In genomic region chr15:77841361-77842046, GRCm38 (mm10) we compare ENCODE assay signal across 8 mouse cellular contexts. TPM values are rescaled to one million over a fixed set of nuclear protein-coding genes. Genes with fewer than 3 reads are reported as not detected.
DNase-seq lines count a peak whose midpoint lies in the region; ATAC-seq and TF ChIP-seq lines count a peak whose summit lies in the region.

No protein-coding gene starts in this region.

- H3K4me2 ChIP-seq in heart, embryonic 12.5 days, result peak overlapping the region; percentile 94
- peak overlapping the region; percentile 74 for H3K4me2 ChIP-seq in kidney, embryonic 15.5 days
- peak overlapping the region; percentile 88 for H3K4me2 ChIP-seq in liver, embryonic 14.5 days (ENCODE audit: low read depth)

- no peak; the same call in 1 of the 2 replicates for TF ChIP-seq EP300 in liver, embryonic 14.5 days (IDR thresholded peaks at IDR 0.05; ENCODE audit: low read depth)

- ATAC-seq in erythroblast, adult 5-6 weeks (replicated peaks; ENCODE audit: low FRiP score, poor library complexity, severe bottlenecking), result peak; percentile 24
- peak; percentile 23 for ATAC-seq in heart, embryonic 12.5 days (ENCODE audit: insufficient number of reproducible peaks, low FRiP score)
- ATAC-seq in kidney, embryonic 15.5 days (replicated peaks; ENCODE audit: low FRiP score), result peak; percentile 30; the same call in 1 of the 2 replicates
- ATAC-seq in liver, embryonic 14.5 days (ENCODE audit: insufficient read depth), result peak; percentile 35

- peak overlapping the region; percentile 100 for H3K4me3 ChIP-seq in C2C12 (ENCODE audit: insufficient read depth, poor library complexity, severe bottlenecking)
- H3K4me3 ChIP-seq in heart, embryonic 12.5 days, result peak overlapping the region; percentile 64
- H3K4me3 ChIP-seq in kidney, embryonic 15.5 days (replicated peaks), result peak overlapping the region; percentile 79
- H3K4me3 ChIP-seq in liver, embryonic 14.5 days (ENCODE audit: insufficient read depth in 1 of 2, low read depth in 2 of 2, low read length in 2 of 2), result peak overlapping the region; percentile 78 to 96

- peak overlapping the region; percentile 90 for H3K27ac ChIP-seq in heart, embryonic 12.5 days (ENCODE audit: poor library complexity, severe bottlenecking)
- peak overlapping the region; percentile 98 for H3K27ac ChIP-seq in kidney, embryonic 15.5 days
- H3K27ac ChIP-seq in liver, embryonic 14.5 days, result peak overlapping the region; percentile 79

- DNase-seq in adrenal gland, postnatal 10 days, result peak; percentile 79
- no peak for DNase-seq in liver, embryonic 14.5 days (ENCODE audit: low read depth in 3 of 3, low spot score in 3 of 3)
- DNase-seq in natural killer cell, adult 2 months (ENCODE audit: low spot score in 2 of 2), result peak; percentile 64 to 75
- DNase-seq in urinary bladder, postnatal 4 days (ENCODE audit: low spot score in 2 of 2), result peak; percentile 58 to 73

- no peaks in the 10 kb centered on the region for H3K27me3 ChIP-seq in C2C12 (ENCODE audit: control insufficient read depth, insufficient read depth, insufficient read length)
- H3K27me3 ChIP-seq in heart, embryonic 12.5 days (replicated peaks), result no peaks in the 10 kb centered on the region
- no peaks in the 10 kb centered on the region for H3K27me3 ChIP-seq in kidney, embryonic 15.5 days
- H3K27me3 ChIP-seq in liver, embryonic 14.5 days (ENCODE audit: control insufficient read depth, insufficient read depth, low read length), result no peaks in the 10 kb centered on the region

- TF ChIP-seq CTCF in C2C12 (IDR thresholded peaks at IDR 0.05; ENCODE audit: control insufficient read depth, insufficient read depth, insufficient read length), result no peak
- peak; percentile 1; the same call in 1 of the 2 replicates for TF ChIP-seq CTCF in liver, embryonic 14.5 days (IDR thresholded peaks at IDR 0.05; ENCODE audit: low read depth)

- no peaks in the 10 kb centered on the region for H3K9me3 ChIP-seq in heart, embryonic 12.5 days (replicated peaks)
- H3K9me3 ChIP-seq in kidney, embryonic 15.5 days (replicated peaks), result no peaks in the 10 kb centered on the region
- H3K9me3 ChIP-seq in liver, embryonic 14.5 days (ENCODE audit: control insufficient read depth, low read length), result no peaks in the 10 kb centered on the region

- WGBS in heart, embryonic 12.5 days, result under 1% methylated on average over 80 of the region's 80 CpGs
- under 1% methylated on average over 78 of the region's 80 CpGs for whole genome bisulfite sequencing in kidney, embryonic 15.5 days
- under 1% methylated on average over 80 of the region's 80 CpGs for WGBS in liver, embryonic 14.5 days (ENCODE audit: insufficient replicate concordance)

- H3ac ChIP-seq in C2C12 (ENCODE audit: control insufficient read depth, insufficient read length, low read depth), result peak overlapping the region; percentile 94

- H3K79me2 ChIP-seq in C2C12 (ENCODE audit: control insufficient read depth, insufficient read depth), result peaks cover 63% of the 10 kb centered on the region

- peaks cover 38% of the 10 kb centered on the region for H3K36me3 ChIP-seq in C2C12 (ENCODE audit: control insufficient read depth, insufficient read depth)
- no peaks in the 10 kb centered on the region for H3K36me3 ChIP-seq in heart, embryonic 12.5 days
- H3K36me3 ChIP-seq in kidney, embryonic 15.5 days, result no peaks in the 10 kb centered on the region
- no peaks in the 10 kb centered on the region for H3K36me3 ChIP-seq in liver, embryonic 14.5 days (replicated peaks; ENCODE audit: control insufficient read depth, insufficient read depth, low read depth)

- H3K79me3 ChIP-seq in C2C12 (ENCODE audit: low read depth), result peaks cover 54% of the 10 kb centered on the region

- peaks cover 43% of the 10 kb centered on the region for H3K4me1 ChIP-seq in heart, embryonic 12.5 days (replicated peaks)
- H3K4me1 ChIP-seq in kidney, embryonic 15.5 days, result peaks cover 50% of the 10 kb centered on the region
- peaks cover 22 to 31% of the 10 kb centered on the region in 2 experiments for H3K4me1 ChIP-seq in liver, embryonic 14.5 days (replicated peaks; ENCODE audit: control insufficient read depth in 2 of 2, insufficient read depth in 2 of 2, low read length in 1 of 2)

- H3K9ac ChIP-seq in heart, embryonic 12.5 days, result peak overlapping the region; percentile 95
- H3K9ac ChIP-seq in kidney, embryonic 15.5 days, result peak overlapping the region; percentile 98
- peak overlapping the region; percentile 81 for H3K9ac ChIP-seq in liver, embryonic 14.5 days (replicated peaks)

TF ChIP-seq in C2C12, 6 proteins besides CTCF, POLR2A, EP300 and RAD21:
- TF ChIP-seq MYOG (IDR thresholded peaks at IDR 0.05; ENCODE audit: control insufficient read depth, extremely low read depth, insufficient read length), result no peak
- no peak for TF ChIP-seq FOSL1 (IDR thresholded peaks at IDR 0.05; ENCODE audit: insufficient read depth, low read length, poor library complexity, severe bottlenecking)
- TF ChIP-seq MAX (IDR thresholded peaks at IDR 0.05), result peak; percentile 29
- no peak for TF ChIP-seq MYOD1 (IDR thresholded peaks at IDR 0.05; ENCODE audit: control insufficient read depth, insufficient read length, low read depth)
- TF ChIP-seq USF1 (IDR thresholded peaks at IDR 0.05; ENCODE audit: low read depth), result no peak
- no peak for TF ChIP-seq CEBPB (IDR thresholded peaks at IDR 0.05; ENCODE audit: low read depth)

RNA-seq across cellular contexts. Expression of gene Myh9, which starts 0.5 kb away (rescaled TPM):
- 580 TPM for polyA plus RNA-seq in C2C12 (2012; fragmentation: generic; extraction: Trizol)
- 100 to 1,000 TPM; 222 to 260 TPM for total RNA-seq in adrenal gland, postnatal 10 days (2021)
- total RNA-seq in erythroblast, adult 5-6 weeks (2015; ENCODE audit: low replicate concordance), result 105 and 110 TPM in 2 replicates
- total RNA-seq in erythroblast, adult 5-6 weeks (2017; ENCODE audit: low replicate concordance), result 158 and 246 TPM in 2 replicates
- 41.9 and 42.0 TPM in 2 replicates for polyA plus RNA-seq in heart, embryonic 12.5 days (2016; fragmentation: Nextera tagmentation; extraction: Ambion mirVana)
- polyA plus RNA-seq in kidney, embryonic 15.5 days (2015; fragmentation: Nextera tagmentation; extraction: Ambion mirVana), result 56.2 and 60.2 TPM in 2 replicates
- polyA plus RNA-seq in liver, embryonic 14.5 days (2012; rRNA removed), result 14.2 and 21.9 TPM in 2 replicates
- polyA plus RNA-seq in liver, embryonic 14.5 days (2014; fragmentation: Nextera tagmentation; extraction: Ambion mirVana), result 21.3 and 23.1 TPM in 2 replicates

Comparison
In these comparisons a context has a peak if more than half of its experiments do, and no peak if none do; other contexts are left out.
1. DNase-seq: peak in adrenal gland, postnatal 10 days (single experiment), natural killer cell, adult 2 months (2 of 2) and urinary bladder, postnatal 4 days (2 of 2); none in liver, embryonic 14.5 days (0 of 3).
2. Peak in every context shown above with its lines, with median percentiles within 50 percentile points of each other: H3K4me3 ChIP-seq, ATAC-seq, H3K27ac ChIP-seq, H3K4me2 ChIP-seq and H3K9ac ChIP-seq.